9 mouse cellular contexts compared by ENCODE assay signal in genomic region chr4:126751556-126752023, GRCm38 (mm10). TPM values are rescaled to one million over a fixed set of nuclear protein-coding genes. Genes with fewer than 3 reads are reported as not detected.
DNase-seq lines count a peak whose midpoint lies in the region; ATAC-seq and TF ChIP-seq lines count a peak whose summit lies in the region.
"Had no signal": no experiment of that assay in that cellular context is flagged by ENCODE, and none has a peak within 500 bp of the region (broad histone marks: within the 10 kb centered on the region; RNA-seq: fewer than 3 reads in every experiment).

No protein-coding gene starts in this region.

- peak overlapping the region; percentile 80 for H3K9ac ChIP-seq in embryonic facial prominence, embryonic 12.5 days
- H3K9ac ChIP-seq in hindbrain, embryonic 11.5 days (ENCODE audit: low read depth, low read length), result 0 out of 2 replicates have a peak overlapping the region, but pooled peaks have one; percentile 7
- H3K9ac ChIP-seq in midbrain, embryonic 12.5 days (replicated peaks), result peak overlapping the region; percentile 92

- peaks cover 38% of the 10 kb centered on the region for H3K36me3 ChIP-seq in embryonic facial prominence, embryonic 12.5 days
- H3K36me3 ChIP-seq in hindbrain, embryonic 11.5 days (ENCODE audit: control insufficient read depth, insufficient read depth, low read length), result peaks cover 2% of the 10 kb centered on the region; the same call in 1 of the 2 replicates
- peaks cover 37% of the 10 kb centered on the region for H3K36me3 ChIP-seq in midbrain, embryonic 12.5 days

- H3K4me1 ChIP-seq in embryonic facial prominence, embryonic 12.5 days, result peaks cover 28% of the 10 kb centered on the region
- H3K4me1 ChIP-seq in hindbrain, embryonic 11.5 days (replicated peaks; ENCODE audit: control insufficient read depth, insufficient read depth, low read length), result peaks cover 9% of the 10 kb centered on the region; the same call in 1 of the 2 replicates
- H3K4me1 ChIP-seq in midbrain, embryonic 12.5 days, result peaks cover 53% of the 10 kb centered on the region
- peaks cover 6% of the 10 kb centered on the region for H3K4me1 ChIP-seq in lung, adult 2 months (ENCODE audit: control insufficient read depth, insufficient read depth, low read length)

- H3K9me3 ChIP-seq in embryonic facial prominence, embryonic 12.5 days, result no peaks in the 10 kb centered on the region
- H3K9me3 ChIP-seq in hindbrain, embryonic 11.5 days (ENCODE audit: control insufficient read depth, low read length), result no peaks in the 10 kb centered on the region
- no peaks in the 10 kb centered on the region for H3K9me3 ChIP-seq in midbrain, embryonic 12.5 days

- H3K27me3 ChIP-seq in embryonic facial prominence, embryonic 12.5 days, result no peaks in the 10 kb centered on the region
- H3K27me3 ChIP-seq in hindbrain, embryonic 11.5 days (ENCODE audit: control insufficient read depth, insufficient read depth, low read length), result no peaks in the 10 kb centered on the region
- H3K27me3 ChIP-seq in midbrain, embryonic 12.5 days, result 0 out of 2 replicates have a peak, but pooled peaks cover 8% of the 10 kb centered on the region

- H3K4me3 ChIP-seq in embryonic facial prominence, embryonic 12.5 days, result peak overlapping the region; percentile 94
- peak overlapping the region; percentile 66 for H3K4me3 ChIP-seq in hindbrain, embryonic 11.5 days (ENCODE audit: low read depth, low read length)
- H3K4me3 ChIP-seq in midbrain, embryonic 12.5 days, result peak overlapping the region; percentile 87
- no peak overlapping the region for H3K4me3 ChIP-seq in lung, adult 2 months (replicated peaks; ENCODE audit: extremely low read depth, low read depth, low read length)

- DNase-seq in layer of hippocampus, adult 11-12 months (ENCODE audit: low spot score), result peak; percentile 60
- no peak for DNase-seq in layer of hippocampus, postnatal 10 days (ENCODE audit: low spot score in 2 of 2)
- no peak for DNase-seq in hindbrain, embryonic 11.5 days (ENCODE audit: low spot score)
- DNase-seq in spleen, postnatal 4 days (ENCODE audit: low spot score in 2 of 2), result no peak
- no peak for DNase-seq in lung, adult 2 months
- DNase-seq: thymus, adult 2 months had no signal

- H3K4me2 ChIP-seq in embryonic facial prominence, embryonic 12.5 days (replicated peaks), result peak overlapping the region; percentile 99
- H3K4me2 ChIP-seq in hindbrain, embryonic 11.5 days (replicated peaks; ENCODE audit: low read depth, low read length), result peak overlapping the region; percentile 94
- peak overlapping the region; percentile 98 for H3K4me2 ChIP-seq in midbrain, embryonic 12.5 days (replicated peaks)

- no peak for TF ChIP-seq CTCF in lung, adult 2 months (IDR thresholded peaks at IDR 0.05; ENCODE audit: insufficient read depth, low read length)

- no peak overlapping the region for H3K27ac ChIP-seq in embryonic facial prominence, embryonic 12.5 days
- H3K27ac ChIP-seq in hindbrain, embryonic 11.5 days (ENCODE audit: low read depth, low read length), result no peak overlapping the region
- no peak overlapping the region for H3K27ac ChIP-seq in midbrain, embryonic 12.5 days (replicated peaks)

- no peak for ATAC-seq in embryonic facial prominence, embryonic 12.5 days (ENCODE audit: insufficient number of reproducible peaks, insufficient read depth, low FRiP score, low TSS enrichment)
- no peak for ATAC-seq in hindbrain, embryonic 11.5 days (ENCODE audit: low FRiP score)
- no peak for ATAC-seq in midbrain, embryonic 12.5 days (ENCODE audit: low FRiP score, low read depth)
- ATAC-seq in CD4-positive, CD25-positive, alpha-beta regulatory T cell, adult 4 months, result no peak

- no peak for TF ChIP-seq POLR2A in lung, adult 2 months (IDR thresholded peaks at IDR 0.05; ENCODE audit: borderline replicate concordance, extremely low read depth, low read depth, low read length)

- WGBS in embryonic facial prominence, embryonic 12.5 days, result 52% methylated on average over 10 of the region's 10 CpGs
- 57% methylated on average over 10 of the region's 10 CpGs for WGBS in hindbrain, embryonic 11.5 days
- WGBS in midbrain, embryonic 12.5 days, result 48% methylated on average over 10 of the region's 10 CpGs
- 76% methylated on average over 10 of the region's 10 CpGs for WGBS in lung, adult 2 months

RNA-seq across cellular contexts. Expression of gene Ncdn, which starts 1.6 kb away (rescaled TPM):
- 100 to 1,000 TPM; 742 to 746 TPM for total RNA-seq in layer of hippocampus, postnatal 10 days (2021)
- polyA plus RNA-seq in embryonic facial prominence, embryonic 12.5 days (2016; fragmentation: Nextera tagmentation; extraction: Ambion mirVana), result 35.2 and 37.2 TPM in 2 replicates
- polyA plus RNA-seq in hindbrain, embryonic 11.5 days (2014; fragmentation: Nextera tagmentation; extraction: Ambion mirVana), result 24.5 and 27.0 TPM in 2 replicates
- polyA plus RNA-seq in midbrain, embryonic 12.5 days (2016; fragmentation: Nextera tagmentation; extraction: Ambion mirVana), result 48.9 and 49.9 TPM in 2 replicates
- 10 to 100 TPM in 1 of 2 experiments, 1 to 10 TPM in 1; 8.7 to 12.1 TPM for polyA plus RNA-seq in CD4-positive, CD25-positive, alpha-beta regulatory T cell, adult 4 months (2017; shearing (Covaris generic))
- polyA plus RNA-seq in lung, adult 2 months (2012; rRNA removed), result 31.5 and 31.9 TPM in 2 replicates

RNA-seq across cellular contexts. Expression of gene AU040320, which starts 1.8 kb away (rescaled TPM):
- total RNA-seq in layer of hippocampus, postnatal 10 days (2021), result 10 to 100 TPM; 48.1 to 48.9 TPM
- polyA plus RNA-seq in embryonic facial prominence, embryonic 12.5 days (2016; fragmentation: Nextera tagmentation; extraction: Ambion mirVana), result 18.1 and 20.4 TPM in 2 replicates
- 28.1 and 28.6 TPM in 2 replicates for polyA plus RNA-seq in hindbrain, embryonic 11.5 days (2014; fragmentation: Nextera tagmentation; extraction: Ambion mirVana)
- 32.9 and 35.0 TPM in 2 replicates for polyA plus RNA-seq in midbrain, embryonic 12.5 days (2016; fragmentation: Nextera tagmentation; extraction: Ambion mirVana)
- 10 to 100 TPM; 21.4 to 22.1 TPM for polyA plus RNA-seq in CD4-positive, CD25-positive, alpha-beta regulatory T cell, adult 4 months (2017; shearing (Covaris generic))
- polyA plus RNA-seq in lung, adult 2 months (2012; rRNA removed), result 28.8 and 39.4 TPM in 2 replicates

RNA-seq across cellular contexts. Expression of gene Tfap2e, which starts 15.6 kb away (rescaled TPM):
- not detected for total RNA-seq in layer of hippocampus, postnatal 10 days (2021)
- 0.34 TPM in 1 of 2 replicates, not detected in the other for polyA plus RNA-seq in embryonic facial prominence, embryonic 12.5 days (2016; fragmentation: Nextera tagmentation; extraction: Ambion mirVana)
- polyA plus RNA-seq in hindbrain, embryonic 11.5 days (2014; fragmentation: Nextera tagmentation; extraction: Ambion mirVana), result 0.95 and 0.99 TPM in 2 replicates
- 2.2 and 3.3 TPM in 2 replicates for polyA plus RNA-seq in midbrain, embryonic 12.5 days (2016; fragmentation: Nextera tagmentation; extraction: Ambion mirVana)
- not detected for polyA plus RNA-seq in CD4-positive, CD25-positive, alpha-beta regulatory T cell, adult 4 months (2017; shearing (Covaris generic))
- 0.28 TPM in 1 of 2 replicates, not detected in the other for polyA plus RNA-seq in lung, adult 2 months (2012; rRNA removed)

Comparison
In these comparisons a context has a peak if more than half of its experiments do, and no peak if none do; other contexts are left out.
1. H3K9ac ChIP-seq: peak in every context shown above with its lines; median percentile 92 in midbrain, embryonic 12.5 days; 80 in embryonic facial prominence, embryonic 12.5 days; 7 in hindbrain, embryonic 11.5 days.